Mouse (Mus musculus) lung, embryonic 16.5 days (tissue): Measurements from ENCODE around the gene Slc6a16. TPM values are rescaled to one million over a fixed set of nuclear protein-coding genes. Genes with fewer than 3 reads are reported as not detected.
A peak's percentile ranks its signal among the peaks of the same experiment; 100 is the strongest.

Experiments
- ATAC-seq: fragments of 200-750 bp; cut with Nextera tagmentation; 2 replicates; pipeline ENCODE4 v1.8.0; 2017; ENCODE audit warnings: low read depth, mild to moderate bottlenecking, moderate library complexity
- H3K27ac ChIP-seq: fragments of 300-500 bp; sonication (generic); 2 replicates; pipeline ENCODE4 v1.5.1; 2014; ENCODE audit warnings: mild to moderate bottlenecking, control low read depth, low read length
- H3K27me3 ChIP-seq: fragments of 300-500 bp; sonication (generic); 2 replicates; pipeline ENCODE4 v1.6.1; 2014; ENCODE audit warnings: low read depth, low read length, mixed read lengths; ENCODE audit not compliant: control insufficient read depth, insufficient read depth
- H3K36me3 ChIP-seq: fragments of 300-500 bp; sonication (generic); 2 replicates; pipeline ENCODE4 v1.6.1; 2014; ENCODE audit warnings: low read length; ENCODE audit not compliant: control insufficient read depth, insufficient read depth
- H3K4me1 ChIP-seq: fragments of 300-500 bp; sonication (generic); replicated peaks from 2 replicates; pipeline ENCODE4 v1.6.1; 2014; ENCODE audit warnings: low read length, mixed read lengths; ENCODE audit not compliant: control insufficient read depth, insufficient read depth
- H3K4me2 ChIP-seq: fragments of 300-500 bp; sonication (generic); 2 replicates; pipeline ENCODE4 v1.6.1; 2014; ENCODE audit warnings: low read depth, low read length, control low read depth
- H3K4me3 ChIP-seq: fragments of 300-500 bp; sonication (generic); 2 replicates; pipeline ENCODE4 v1.5.1; 2014; ENCODE audit warnings: mild to moderate bottlenecking, low read length, control low read depth
- H3K9ac ChIP-seq: fragments of 300-500 bp; sonication (generic); 2 replicates; pipeline ENCODE4 v1.6.1; 2014; ENCODE audit warnings: low read length, control low read depth
- H3K9me3 ChIP-seq: fragments of 300-500 bp; sonication (generic); 2 replicates; pipeline ENCODE4 v1.6.1; 2016; ENCODE audit warnings: low read length; ENCODE audit not compliant: control insufficient read depth
- WGBS: fragments of 180-500 bp; shearing (Covaris S2); extraction: QIAGEN DNeasy Blood & Tissue Kit; methylation state at CpG from one replicate; pipeline ENCODE4 v1.1.7; 2014; 5-methylcytosine and 5-hydroxymethylcytosine counted together
- polyA plus RNA-seq: library from polyadenylated mRNA; unstranded; fragments of >200 nt; fragmentation: Nextera tagmentation; extraction: Ambion mirVana; gene quantifications from 2 replicates; pipeline ENCODE4 v1.2.1, GENCODE M21; 2015

Gene Slc6a16
- 0.23 TPM in 1 of 2 replicates, not detected in the other for polyA plus RNA-seq

DNA sequence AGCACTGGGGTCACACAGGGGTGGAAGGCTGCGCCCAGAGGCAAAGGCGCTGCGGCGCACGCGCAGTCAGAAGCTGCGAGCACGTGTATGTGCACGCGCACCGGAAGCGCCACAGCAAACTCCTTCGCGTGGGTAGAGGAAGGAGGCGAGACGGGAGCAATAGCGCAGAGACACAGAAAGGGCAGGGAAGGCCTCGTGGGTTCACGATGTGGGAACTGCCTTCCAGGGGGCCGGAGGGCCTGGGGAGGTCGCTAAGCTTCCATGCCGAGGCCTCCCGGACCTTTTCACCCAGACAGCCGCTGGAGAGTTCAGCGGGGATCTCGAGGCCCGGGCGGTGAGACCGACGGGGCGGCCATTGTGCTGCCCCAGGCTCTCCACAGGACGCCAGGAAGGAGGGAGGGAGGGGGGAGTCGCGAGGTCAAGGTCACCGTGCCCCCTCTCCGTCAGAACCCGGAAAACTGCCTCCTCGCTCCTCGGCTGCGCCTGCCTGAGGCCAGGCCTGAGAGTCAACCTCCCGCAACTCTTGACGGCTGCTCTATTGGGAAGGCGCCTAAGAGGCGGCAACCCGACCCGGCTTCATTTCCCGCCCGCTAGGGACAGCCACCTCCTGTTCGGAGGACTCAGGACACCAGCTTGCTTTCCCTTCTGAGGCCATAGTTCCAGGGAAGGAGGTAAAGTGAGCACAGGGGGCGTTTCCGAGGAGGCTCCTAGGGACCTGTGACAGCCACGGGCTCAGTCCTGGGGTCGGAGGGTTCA, at the start of gene Slc6a16:
Gene Slc6a16, plus strand, starts transcription at position 453 of the 756 bp plus-strand sequence.
- Histone ChIP-seq H3K9ac (peak within 1 kb of the TSS; percentile 42), H3K4me1 (0 out of 2 replicates have a peak, but pooled peaks cover 4% of the 10 kb centered on the region), H3K27me3 (no peaks in the 10 kb centered on the region), H3K9me3 (no peaks in the 10 kb centered on the region), H3K27ac (no peak within 1 kb of the TSS), H3K4me3 (peak within 1 kb of the TSS; percentile 26), H3K4me2 (peak within 1 kb of the TSS; percentile 53), H3K36me3 (no peaks in the 10 kb centered on the region)
- 16% methylated on average over 50 of the region's 53 CpGs for WGBS
- peak; percentile 41; the same call in 1 of the 2 replicates for ATAC-seq

DNA sequence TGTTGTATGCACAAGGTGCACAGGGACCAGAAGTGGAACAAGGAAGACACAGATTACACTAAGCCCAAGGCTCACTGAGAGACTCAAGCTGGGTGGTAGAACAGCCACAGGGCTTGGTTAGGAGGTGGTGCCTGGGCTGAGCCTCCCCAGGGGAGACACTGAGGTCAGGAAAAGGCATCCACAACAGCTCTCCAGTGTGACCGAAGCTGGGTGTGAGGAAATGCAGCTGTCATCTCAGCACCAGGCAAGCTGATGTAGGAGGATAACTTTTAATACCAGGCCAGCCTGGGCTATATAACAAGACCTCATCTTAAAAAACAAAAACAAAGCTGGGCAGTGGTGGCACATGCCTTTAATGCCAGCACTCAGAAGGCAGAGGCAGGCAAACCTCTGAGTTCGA, 49.7 kb upstream of the Slc6a16 start:
- H3K4me3 ChIP-seq, result no peak overlapping the region
- H3K4me1 ChIP-seq, result no peaks in the 10 kb centered on the region; the same call in 1 of the 2 replicates
- H3K27me3 ChIP-seq, result peaks cover 19% of the 10 kb centered on the region
- ATAC-seq, result no peak
- H3K4me2 ChIP-seq, result no peak overlapping the region
- WGBS, result 50% methylated on average over 2 of the region's 2 CpGs
- H3K9me3 ChIP-seq, result no peaks in the 10 kb centered on the region
- H3K36me3 ChIP-seq, result no peaks in the 10 kb centered on the region
- H3K27ac ChIP-seq, result no peak overlapping the region
- H3K9ac ChIP-seq, result no peak overlapping the region

DNA sequence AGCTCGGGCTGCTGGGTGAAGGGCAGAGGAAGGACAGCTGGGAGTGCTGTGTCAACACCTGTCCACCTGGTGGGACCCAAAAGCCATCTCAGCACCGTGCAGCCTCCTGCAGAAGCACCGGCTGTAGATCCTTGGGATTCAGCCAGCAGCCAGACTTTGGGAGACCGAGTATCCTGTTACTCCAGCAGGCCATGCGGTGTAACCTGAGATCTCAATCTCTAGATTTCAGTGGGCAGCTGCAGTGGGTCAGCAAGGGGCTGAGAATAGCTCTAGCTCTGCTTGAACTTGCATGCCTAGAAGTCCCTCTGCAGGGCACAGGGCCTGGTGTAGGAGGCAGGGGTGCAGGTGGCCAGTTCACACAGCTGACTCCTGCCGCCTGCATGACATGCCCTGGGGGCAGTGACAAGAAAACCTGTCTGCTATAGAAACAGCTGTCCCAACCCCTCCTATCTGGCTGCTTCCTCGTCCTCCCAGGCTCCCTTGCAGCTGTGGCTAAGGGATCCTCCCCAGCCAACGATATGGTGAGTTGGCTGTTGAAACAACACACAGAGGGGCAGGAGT, 49.0 kb upstream of the Slc6a16 start:
- H3K9me3 ChIP-seq, result no peaks in the 10 kb centered on the region
- no peak overlapping the region for H3K27ac ChIP-seq
- H3K4me1 ChIP-seq, result no peaks in the 10 kb centered on the region; the same call in 1 of the 2 replicates
- H3K4me3 ChIP-seq, result no peak overlapping the region
- H3K27me3 ChIP-seq, result peaks cover 17% of the 10 kb centered on the region
- no peak overlapping the region for H3K9ac ChIP-seq
- WGBS, result 6% methylated on average over 8 of the region's 8 CpGs
- H3K4me2 ChIP-seq, result no peak overlapping the region
- ATAC-seq, result no peak
- H3K36me3 ChIP-seq, result no peaks in the 10 kb centered on the region

DNA sequence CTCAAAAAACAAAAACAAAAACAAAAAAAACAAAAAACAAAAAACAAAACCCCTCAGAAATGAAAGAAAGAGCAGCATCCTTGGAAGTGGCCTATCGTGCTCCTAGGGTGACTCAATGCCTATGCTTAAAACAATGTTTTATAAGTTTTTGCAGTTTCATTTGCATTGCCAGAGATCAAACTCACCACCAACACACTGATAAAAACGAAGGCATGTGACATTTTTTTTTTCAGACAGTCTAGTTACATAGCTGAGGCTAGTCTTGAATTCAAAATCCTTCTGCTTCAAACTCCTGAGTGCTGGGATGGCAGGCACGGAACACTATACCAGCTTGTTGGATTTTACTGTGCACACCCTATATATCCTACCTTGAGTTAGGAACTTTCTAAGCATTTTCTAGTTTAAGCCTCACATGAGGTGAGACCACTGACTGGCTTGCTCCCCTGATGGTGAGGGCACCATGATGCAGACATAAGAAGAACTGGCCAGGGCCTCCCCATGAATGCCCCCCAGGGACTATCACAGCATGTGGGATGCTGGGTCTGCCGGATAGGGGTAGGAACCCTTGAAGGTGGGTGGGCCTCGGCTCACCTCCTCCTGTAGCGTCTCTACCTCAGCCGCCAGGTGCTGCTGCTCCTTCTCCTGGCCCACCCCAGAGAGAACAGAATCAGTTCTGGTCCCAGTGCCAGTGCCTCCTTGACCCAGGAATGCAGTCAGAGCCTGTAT, 48.1 kb upstream of the Slc6a16 start:
- H3K27me3 ChIP-seq, result peaks cover 13% of the 10 kb centered on the region
- no peaks in the 10 kb centered on the region for H3K9me3 ChIP-seq
- H3K27ac ChIP-seq, result no peak overlapping the region

DNA sequence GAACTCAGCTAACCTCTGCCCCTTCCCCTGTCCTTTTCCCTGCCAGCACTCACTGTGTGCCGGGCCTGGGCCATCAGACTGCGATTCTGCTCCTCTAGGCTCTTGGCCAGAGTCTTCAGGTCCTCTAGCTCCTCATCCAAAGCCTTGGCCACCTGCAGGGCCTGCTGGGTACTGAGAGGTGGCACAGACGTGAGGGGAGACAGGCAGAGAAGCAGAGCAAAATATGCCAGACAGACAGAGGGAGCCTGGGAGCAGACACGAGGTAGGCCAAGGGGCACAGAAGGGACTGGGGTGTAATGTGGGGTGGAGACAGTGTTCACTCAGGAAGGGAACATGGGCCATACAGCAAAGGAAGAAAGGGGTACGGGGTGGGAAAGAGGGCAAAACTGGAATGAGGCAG, 47.5 kb upstream of the Slc6a16 start:
- peaks cover 12% of the 10 kb centered on the region for H3K27me3 ChIP-seq

More for the DNA sequence above, 48.1 kb upstream of the Slc6a16 start:
- no peak for ATAC-seq
- H3K9ac ChIP-seq, result no peak overlapping the region
- no peak overlapping the region for H3K4me3 ChIP-seq
- 75% methylated on average over 7 of the region's 7 CpGs for WGBS
- no peaks in the 10 kb centered on the region for H3K36me3 ChIP-seq
- no peak overlapping the region for H3K4me2 ChIP-seq
- H3K4me1 ChIP-seq, result no peaks in the 10 kb centered on the region; the same call in 1 of the 2 replicates

DNA sequence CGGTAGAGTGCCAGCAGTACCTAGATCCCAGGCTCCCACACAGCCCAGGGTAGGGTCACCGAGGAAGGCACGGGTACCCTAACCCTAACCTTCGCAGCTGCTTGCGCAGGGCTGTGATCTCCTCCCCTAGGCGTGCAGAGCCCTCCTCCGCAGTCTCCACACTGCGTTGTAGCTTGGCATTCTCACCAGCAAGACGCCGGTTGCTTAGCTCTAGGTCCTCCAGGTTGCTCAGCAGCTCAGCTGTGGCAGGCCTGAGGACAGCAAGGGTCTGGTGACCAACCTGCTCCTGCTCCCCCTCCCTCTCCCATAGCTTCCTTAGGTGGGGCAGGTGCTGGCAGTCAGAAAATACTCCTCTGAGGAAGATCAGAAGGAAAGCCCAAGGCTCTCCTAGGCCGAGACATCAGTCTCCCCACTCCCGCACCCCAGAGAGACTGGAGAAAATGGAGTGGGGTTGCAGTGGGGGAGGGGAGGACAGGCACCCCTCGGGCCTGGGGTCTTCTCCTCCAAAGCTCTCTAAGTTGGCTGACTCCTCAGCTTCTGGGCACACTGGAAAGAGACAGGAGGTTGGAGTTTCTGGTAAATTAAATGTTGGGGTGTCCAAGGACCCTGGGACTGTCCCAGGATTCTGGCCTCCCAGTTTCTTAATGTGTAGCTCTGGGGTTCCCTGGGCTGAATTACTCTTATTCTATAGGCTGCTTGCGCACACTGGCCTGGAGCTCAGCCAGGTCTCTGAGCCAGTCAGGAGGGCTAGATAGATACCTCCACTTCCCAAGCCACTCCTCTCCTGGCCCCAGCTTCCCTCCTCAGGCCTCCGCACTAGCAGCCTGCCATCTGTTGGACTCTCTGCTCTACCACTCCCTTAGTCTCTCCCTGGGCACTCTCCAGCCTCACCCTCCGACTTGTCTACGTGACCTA, 46.8 kb upstream of the Slc6a16 start:
- H3K4me1 ChIP-seq, result no peaks in the 10 kb centered on the region; the same call in 1 of the 2 replicates
- no peak overlapping the region for H3K4me2 ChIP-seq
- H3K9me3 ChIP-seq, result no peaks in the 10 kb centered on the region
- 68% methylated on average over 17 of the region's 17 CpGs for WGBS
- peaks cover 7% of the 10 kb centered on the region for H3K27me3 ChIP-seq
- ATAC-seq, result no peak
- H3K27ac ChIP-seq, result no peak overlapping the region
- H3K9ac ChIP-seq, result no peak overlapping the region
- H3K36me3 ChIP-seq, result no peaks in the 10 kb centered on the region
- no peak overlapping the region for H3K4me3 ChIP-seq

More for the DNA sequence above, 47.5 kb upstream of the Slc6a16 start:
- Histone ChIP-seq H3K36me3 (no peaks in the 10 kb centered on the region), H3K4me3 (no peak overlapping the region), H3K9ac (no peak overlapping the region), H3K9me3 (no peaks in the 10 kb centered on the region), H3K4me2 (no peak overlapping the region), H3K27ac (no peak overlapping the region), H3K4me1 (no peaks in the 10 kb centered on the region; the same call in 1 of the 2 replicates)
- no peak for ATAC-seq
- whole genome bisulfite sequencing, result 53% methylated on average over 5 of the region's 5 CpGs

DNA sequence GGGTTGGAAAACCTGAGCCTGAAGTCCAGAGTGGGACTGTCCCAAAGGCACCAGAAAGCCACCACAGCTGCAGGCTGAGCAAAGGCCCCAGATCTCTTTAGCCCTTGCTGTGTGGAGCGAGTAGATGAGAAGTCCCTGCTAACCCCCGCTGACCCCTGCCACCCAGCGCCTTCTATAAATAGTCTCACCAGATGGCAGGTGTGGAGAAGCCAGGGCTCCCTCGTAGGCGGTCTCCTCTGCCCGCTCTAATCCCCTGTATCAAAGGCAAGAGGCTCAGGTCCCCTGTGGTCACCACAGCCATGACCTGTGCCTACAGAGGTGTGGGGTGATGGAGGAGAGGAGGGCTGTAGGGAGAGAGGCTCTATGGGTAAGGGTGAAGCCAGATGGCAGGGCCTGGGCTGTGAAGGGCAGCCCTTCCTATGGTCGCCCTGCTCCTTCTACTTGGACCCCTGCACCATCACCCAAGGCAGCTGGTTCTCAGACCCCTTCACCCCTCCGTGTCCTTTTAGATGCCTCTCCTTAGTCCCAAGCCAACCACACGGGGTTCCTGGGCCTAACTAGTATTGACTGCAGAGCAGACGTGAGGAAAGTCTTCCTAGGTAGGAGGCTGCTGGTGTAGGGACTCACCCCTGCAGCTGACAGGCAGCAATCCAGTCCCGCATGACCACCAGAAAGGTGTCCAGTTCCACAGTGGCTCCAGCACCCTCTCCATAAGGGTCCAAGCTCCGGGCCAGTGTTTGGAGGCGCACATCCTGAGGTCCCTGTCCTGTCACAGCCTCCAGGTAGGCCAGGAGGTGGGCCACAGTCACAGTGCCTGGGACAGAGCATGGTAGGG, 45.3 kb upstream of the Slc6a16 start:
- Histone ChIP-seq H3K4me1 (no peaks in the 10 kb centered on the region; the same call in 1 of the 2 replicates), H3K27me3 (0 out of 2 replicates have a peak, but pooled peaks cover 3% of the 10 kb centered on the region), H3K27ac (no peak overlapping the region), H3K4me3 (no peak overlapping the region), H3K9ac (no peak overlapping the region), H3K36me3 (no peaks in the 10 kb centered on the region), H3K9me3 (no peaks in the 10 kb centered on the region), H3K4me2 (no peak overlapping the region)
- no peak for ATAC-seq
- 43% methylated on average over 13 of the region's 13 CpGs for WGBS

DNA sequence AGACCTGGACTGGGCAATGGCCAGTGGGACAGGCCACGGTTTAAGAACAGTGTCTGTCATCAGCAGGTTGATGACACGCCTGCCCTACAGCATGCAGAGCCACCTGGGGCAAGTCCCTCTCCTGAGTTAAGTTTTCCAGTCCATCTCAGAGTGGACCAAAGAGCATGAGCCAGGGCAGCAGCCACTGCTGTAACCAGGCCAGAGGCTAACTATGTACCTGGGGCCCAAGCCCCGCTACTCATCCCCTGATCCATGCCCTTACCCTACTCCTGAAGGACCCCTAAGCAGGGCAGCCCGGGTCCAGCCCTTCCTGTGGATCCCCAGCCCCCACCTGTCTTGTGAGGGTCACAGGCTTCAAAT, 44.7 kb upstream of the Slc6a16 start:
- Histone ChIP-seq H3K4me1 (no peaks in the 10 kb centered on the region; the same call in 1 of the 2 replicates), H3K4me2 (no peak overlapping the region), H3K4me3 (no peak overlapping the region), H3K9ac (no peak overlapping the region), H3K9me3 (no peaks in the 10 kb centered on the region), H3K27ac (no peak overlapping the region), H3K27me3 (0 out of 2 replicates have a peak, but pooled peaks cover 3% of the 10 kb centered on the region), H3K36me3 (no peaks in the 10 kb centered on the region)
- WGBS, result 72% methylated on average over 4 of the region's 4 CpGs
- no peak for ATAC-seq
